Mouse (Mus musculus) liver, adult (tissue): ENCODE measurements around the gene Ppp1r16b.

Experiments
- GATA4 ChIP-seq: IDR thresholded peaks from 2 replicates; pipeline ENCODE4 v1.6.1; 2014; ENCODE audit warnings: mild to moderate bottlenecking, low read length; ENCODE audit not compliant: insufficient replicate concordance

Ppp1r16b gene

GRCm38 (mm10) chr2:158746164-158746563 is 81.0 kb downstream of the Ppp1r16b start:
- no peak for TF ChIP-seq GATA4

- no peak for TF ChIP-seq GATA4
Observed at GRCm38 (mm10) chr2:158749366-158749765, 84.2 kb downstream of the Ppp1r16b start.

- TF ChIP-seq GATA4 = no peak
Observed at GRCm38 (mm10) chr2:158760231-158760630, 95.0 kb downstream of the Ppp1r16b start.

GRCm38 (mm10) chr2:158762339-158762738 is 97.1 kb downstream of the Ppp1r16b start:
- no peak for TF ChIP-seq GATA4

- TF ChIP-seq GATA4 = no peak
Observed at GRCm38 (mm10) chr2:158767742-158768339, 102.6 kb downstream of the Ppp1r16b start, which contains the start of gene Fam83d. Gene Fam83d (plus strand): TSS chr2:158768093.

- no peak for TF ChIP-seq GATA4
Observed at GRCm38 (mm10) chr2:158768350-158768749, 103.2 kb downstream of the Ppp1r16b start.

- no peak for TF ChIP-seq GATA4
Observed at GRCm38 (mm10) chr2:158768771-158769170, 103.6 kb downstream of the Ppp1r16b start.

GRCm38 (mm10) chr2:158770126-158770757 is 105.0 kb downstream of the Ppp1r16b start:
- TF ChIP-seq GATA4 = no peak

GRCm38 (mm10) chr2:158771066-158771763 is 106.0 kb downstream of the Ppp1r16b start:
- no peak for TF ChIP-seq GATA4

GRCm38 (mm10) chr2:158772808-158773207 is 107.6 kb downstream of the Ppp1r16b start:
- TF ChIP-seq GATA4 = no peak

- TF ChIP-seq GATA4 = no peak
Observed at GRCm38 (mm10) chr2:158774886-158775285, 109.7 kb downstream of the Ppp1r16b start.

GRCm38 (mm10) chr2:158776716-158777115 is 111.5 kb downstream of the Ppp1r16b start:
- no peak for TF ChIP-seq GATA4

- TF ChIP-seq GATA4 = no peak
Observed at GRCm38 (mm10) chr2:158777490-158777889, 112.3 kb downstream of the Ppp1r16b start.

- TF ChIP-seq GATA4 = no peak
Observed at GRCm38 (mm10) chr2:158778349-158778748, 113.2 kb downstream of the Ppp1r16b start.

- no peak for TF ChIP-seq GATA4
Observed at GRCm38 (mm10) chr2:158781126-158781525, 115.9 kb downstream of the Ppp1r16b start.
